Mouse (Mus musculus) kidney, adult 2 months (tissue): Measurements from ENCODE around the gene Apcs.

Experiments used
- CTCF ChIP-seq: fragments of 200-500 bp; conservative IDR thresholded peaks from 2 replicates; pipeline ENCODE4 v1.5.1; 2011; ENCODE audit warnings: low read depth, mild to moderate bottlenecking, control low read depth, low read length, moderate library complexity, mixed read lengths; ENCODE audit not compliant: insufficient read depth, insufficient read length
- POLR2A ChIP-seq: fragments of 200-500 bp; IDR thresholded peaks from one replicate; pipeline ENCODE4 v1.6.1; 2011; ENCODE audit warnings: low read depth, low read length, control low read depth

DNA sequence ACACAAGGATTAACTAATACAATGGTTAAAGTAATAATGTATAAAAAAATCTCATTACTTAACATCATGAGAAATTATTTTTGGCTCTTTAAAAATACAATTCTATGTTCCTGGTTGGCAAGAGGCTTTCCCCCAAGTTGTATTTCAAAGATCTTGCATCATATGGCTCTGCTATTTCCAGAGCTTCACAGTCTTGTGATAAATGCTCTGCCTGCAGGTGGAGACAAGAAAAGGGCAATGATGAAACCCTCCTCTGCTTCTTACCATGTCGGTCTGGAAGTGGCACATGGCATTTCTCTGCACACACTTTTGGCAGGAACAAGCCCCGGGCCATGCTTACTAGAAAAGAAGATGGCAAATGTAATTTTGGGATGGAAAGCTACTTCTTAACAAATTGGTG is 23.6 kb upstream of the Apcs start:
- TF ChIP-seq CTCF, result no peak
- TF ChIP-seq POLR2A, result no peak
